Mouse (Mus musculus) cortical plate, adult 2 months (tissue): Measurements from ENCODE around the gene Uxs1.

Experiments
- CTCF ChIP-seq: fragments of 200-500 bp; IDR thresholded peaks from 2 replicates; pipeline ENCODE4 v1.5.1; 2011; ENCODE audit warnings: mild to moderate bottlenecking, control low read depth, low read length; ENCODE audit not compliant: insufficient read depth; ENCODE audit errors: extremely low read depth
- POLR2A ChIP-seq: fragments of 200-500 bp; IDR thresholded peaks from 2 replicates; pipeline ENCODE4 v1.6.1; 2011; ENCODE audit warnings: mild to moderate bottlenecking, low read length, control low read depth; ENCODE audit not compliant: insufficient read depth; ENCODE audit errors: extremely low read depth

GRCm38 (mm10) chr1:43732100-43732499 lies 95.5 kb downstream of the Uxs1 start:
- TF ChIP-seq CTCF: no peak
- no peak for TF ChIP-seq POLR2A
